Mouse (Mus musculus): ENCODE measurements around the gene Kcnj15.

Kcnj15 gene

GRCm38 (mm10) chr16:95259505-95259904 lies 2.1 kb downstream of the Kcnj15 start:
- TF ChIP-seq NANOG (IDR thresholded peaks at IDR 0.05; ENCODE audit: borderline replicate concordance, low read length) (no peak), POU5F1 (IDR thresholded peaks at IDR 0.05; ENCODE audit: borderline replicate concordance, low read length) (no peak), CTCF (conservative IDR thresholded peaks at IDR 0.05; ENCODE audit: low read length) (no peak)
- Histone ChIP-seq H3K4me1 (replicated peaks; ENCODE audit: low read depth, low read length) (no peaks in the 10 kb centered on the region), H3K4me3 (replicated peaks; ENCODE audit: low read length) (no peak overlapping the region), H3K27me3 (ENCODE audit: insufficient read depth, low read length) (no peaks in the 10 kb centered on the region), H3K9me3 (ENCODE audit: low read length) (no peaks in the 10 kb centered on the region), H3K36me3 (ENCODE audit: insufficient read depth, low read length) (no peaks in the 10 kb centered on the region)

GRCm38 (mm10) chr16:95260693-95261092 lies 3.3 kb downstream of the Kcnj15 start:
- Histone ChIP-seq H3K4me1 (replicated peaks; ENCODE audit: low read depth, low read length) (no peaks in the 10 kb centered on the region), H3K4me3 (replicated peaks; ENCODE audit: low read length) (no peak overlapping the region), H3K9me3 (ENCODE audit: low read length) (no peaks in the 10 kb centered on the region), H3K27me3 (ENCODE audit: insufficient read depth, low read length) (no peaks in the 10 kb centered on the region), H3K36me3 (ENCODE audit: insufficient read depth, low read length) (no peaks in the 10 kb centered on the region)
- TF ChIP-seq CTCF (conservative IDR thresholded peaks at IDR 0.05; ENCODE audit: low read length), result no peak
- no peak for TF ChIP-seq NANOG (IDR thresholded peaks at IDR 0.05; ENCODE audit: borderline replicate concordance, low read length)
- TF ChIP-seq POU5F1 (IDR thresholded peaks at IDR 0.05; ENCODE audit: borderline replicate concordance, low read length), result no peak

GRCm38 (mm10) chr16:95261807-95262206 lies 4.4 kb downstream of the Kcnj15 start:
- Histone ChIP-seq H3K4me3 (replicated peaks; ENCODE audit: low read length) (no peak overlapping the region), H3K27me3 (ENCODE audit: insufficient read depth, low read length) (no peaks in the 10 kb centered on the region), H3K4me1 (replicated peaks; ENCODE audit: low read depth, low read length) (no peaks in the 10 kb centered on the region), H3K9me3 (ENCODE audit: low read length) (no peaks in the 10 kb centered on the region), H3K36me3 (ENCODE audit: insufficient read depth, low read length) (no peaks in the 10 kb centered on the region)
- TF ChIP-seq POU5F1 (IDR thresholded peaks at IDR 0.05; ENCODE audit: borderline replicate concordance, low read length) (no peak), NANOG (IDR thresholded peaks at IDR 0.05; ENCODE audit: borderline replicate concordance, low read length) (no peak), CTCF (conservative IDR thresholded peaks at IDR 0.05; ENCODE audit: low read length) (no peak)

GRCm38 (mm10) chr16:95262706-95263363 lies 5.5 kb downstream of the Kcnj15 start:
- H3K4me1 ChIP-seq (replicated peaks; ENCODE audit: low read depth, low read length), result no peaks in the 10 kb centered on the region
- peaks cover 7% of the 10 kb centered on the region for H3K9me3 ChIP-seq (ENCODE audit: low read length)
- H3K27me3 ChIP-seq (ENCODE audit: insufficient read depth, low read length), result no peaks in the 10 kb centered on the region
- TF ChIP-seq POU5F1 (IDR thresholded peaks at IDR 0.05; ENCODE audit: borderline replicate concordance, low read length), result no peak
- TF ChIP-seq CTCF (conservative IDR thresholded peaks at IDR 0.05; ENCODE audit: low read length), result no peak
- no peak for TF ChIP-seq NANOG (IDR thresholded peaks at IDR 0.05; ENCODE audit: borderline replicate concordance, low read length)
- H3K4me3 ChIP-seq (replicated peaks; ENCODE audit: low read length), result no peak overlapping the region
- H3K36me3 ChIP-seq (ENCODE audit: insufficient read depth, low read length), result no peaks in the 10 kb centered on the region

- H3K27me3 ChIP-seq (ENCODE audit: insufficient read depth, low read length), result no peaks in the 10 kb centered on the region
- no peaks in the 10 kb centered on the region for H3K4me1 ChIP-seq (replicated peaks; ENCODE audit: low read depth, low read length)
- H3K36me3 ChIP-seq (ENCODE audit: insufficient read depth, low read length), result no peaks in the 10 kb centered on the region
- no peak overlapping the region for H3K4me3 ChIP-seq (replicated peaks; ENCODE audit: low read length)
- peaks cover 16% of the 10 kb centered on the region for H3K9me3 ChIP-seq (ENCODE audit: low read length)
- TF ChIP-seq POU5F1 (IDR thresholded peaks at IDR 0.05; ENCODE audit: borderline replicate concordance, low read length), result no peak
- no peak for TF ChIP-seq CTCF (conservative IDR thresholded peaks at IDR 0.05; ENCODE audit: low read length)
- TF ChIP-seq NANOG (IDR thresholded peaks at IDR 0.05; ENCODE audit: borderline replicate concordance, low read length), result no peak
Measured at GRCm38 (mm10) chr16:95264324-95264723, 7.0 kb downstream of the Kcnj15 start.

- Histone ChIP-seq H3K4me3 (replicated peaks; ENCODE audit: low read length) (no peak overlapping the region), H3K4me1 (replicated peaks; ENCODE audit: low read depth, low read length) (no peaks in the 10 kb centered on the region), H3K36me3 (ENCODE audit: insufficient read depth, low read length) (no peaks in the 10 kb centered on the region), H3K27me3 (ENCODE audit: insufficient read depth, low read length) (no peaks in the 10 kb centered on the region), H3K9me3 (ENCODE audit: low read length) (peaks cover 16% of the 10 kb centered on the region)
- TF ChIP-seq POU5F1 (IDR thresholded peaks at IDR 0.05; ENCODE audit: borderline replicate concordance, low read length) (no peak), CTCF (conservative IDR thresholded peaks at IDR 0.05; ENCODE audit: low read length) (no peak), NANOG (IDR thresholded peaks at IDR 0.05; ENCODE audit: borderline replicate concordance, low read length) (no peak)
Measured at GRCm38 (mm10) chr16:95267481-95268183, 10.3 kb downstream of the Kcnj15 start.

- Histone ChIP-seq H3K27me3 (ENCODE audit: insufficient read depth, low read length) (no peaks in the 10 kb centered on the region), H3K9me3 (ENCODE audit: low read length) (peaks cover 16% of the 10 kb centered on the region), H3K4me3 (replicated peaks; ENCODE audit: low read length) (no peak overlapping the region), H3K4me1 (replicated peaks; ENCODE audit: low read depth, low read length) (no peaks in the 10 kb centered on the region), H3K36me3 (ENCODE audit: insufficient read depth, low read length) (no peaks in the 10 kb centered on the region)
- no peak for TF ChIP-seq CTCF (conservative IDR thresholded peaks at IDR 0.05; ENCODE audit: low read length)
- no peak for TF ChIP-seq NANOG (IDR thresholded peaks at IDR 0.05; ENCODE audit: borderline replicate concordance, low read length)
- TF ChIP-seq POU5F1 (IDR thresholded peaks at IDR 0.05; ENCODE audit: borderline replicate concordance, low read length), result no peak
Measured at GRCm38 (mm10) chr16:95269610-95270009, 12.3 kb downstream of the Kcnj15 start.

- peaks cover 6% of the 10 kb centered on the region for H3K9me3 ChIP-seq (ENCODE audit: low read length)
- TF ChIP-seq NANOG (IDR thresholded peaks at IDR 0.05; ENCODE audit: borderline replicate concordance, low read length), result no peak
- TF ChIP-seq CTCF (conservative IDR thresholded peaks at IDR 0.05; ENCODE audit: low read length), result no peak
- TF ChIP-seq POU5F1 (IDR thresholded peaks at IDR 0.05; ENCODE audit: borderline replicate concordance, low read length), result no peak
- no peak overlapping the region for H3K4me3 ChIP-seq (replicated peaks; ENCODE audit: low read length)
- no peaks in the 10 kb centered on the region for H3K4me1 ChIP-seq (replicated peaks; ENCODE audit: low read depth, low read length)
- H3K27me3 ChIP-seq (ENCODE audit: insufficient read depth, low read length), result no peaks in the 10 kb centered on the region
- no peaks in the 10 kb centered on the region for H3K36me3 ChIP-seq (ENCODE audit: insufficient read depth, low read length)
Measured at GRCm38 (mm10) chr16:95273101-95273500, 15.7 kb downstream of the Kcnj15 start.

All from E14TG2a.4 (cell line).